In genomic region chr6:131609956-131610355, GRCm38 (mm10) we compare ENCODE assay signal across 14 mouse cellular contexts. TPM values are rescaled to one million over a fixed set of nuclear protein-coding genes. Genes with fewer than 3 reads are reported as not detected.
"Had no signal": no experiment of that assay in that cellular context is flagged by ENCODE, and none has a peak within 500 bp of the region (broad histone marks: within the 10 kb centered on the region; RNA-seq: fewer than 3 reads in every experiment).

No protein-coding gene starts in this region.

RNA-seq across cellular contexts. Expression of gene Tas2r130, which starts 20.8 kb away (rescaled TPM):
- total RNA-seq: neutrophil, adult 5-6 weeks had no signal
- polyA plus RNA-seq: neural tube, embryonic 13.5 days; neural tube, embryonic 14.5 days; neural tube, embryonic 15.5 days; small intestine, adult 2 months; spleen, adult 2 months; stomach, embryonic 14.5 days; stomach, embryonic 15.5 days; stomach, embryonic 16.5 days; stomach, postnatal 0 days; testis, adult 2 months; thymus, adult 2 months; thymus, postnatal 0 days; urinary bladder, adult 2 months had no signal

RNA-seq across cellular contexts. Expression of gene Tas2r107, which starts 50.0 kb away (rescaled TPM):
- total RNA-seq: neutrophil, adult 5-6 weeks had no signal
- polyA plus RNA-seq: neural tube, embryonic 13.5 days; neural tube, embryonic 14.5 days; neural tube, embryonic 15.5 days; small intestine, adult 2 months; spleen, adult 2 months; stomach, embryonic 14.5 days; stomach, embryonic 15.5 days; stomach, embryonic 16.5 days; stomach, postnatal 0 days; testis, adult 2 months; thymus, adult 2 months; thymus, postnatal 0 days; urinary bladder, adult 2 months had no signal
